Comparison of ENCODE assay signal across 28 mouse cellular contexts in genomic region chr11:109895952-109896530, GRCm38 (mm10).
DNase-seq lines count a peak whose midpoint lies in the region; ATAC-seq and TF ChIP-seq lines count a peak whose summit lies in the region.
"Had no signal": no experiment of that assay in that cellular context is flagged by ENCODE, and none has a peak within 500 bp of the region (broad histone marks: within the 10 kb centered on the region; RNA-seq: fewer than 3 reads in every experiment).

No protein-coding gene starts in this region.

- peaks cover 35% of the 10 kb centered on the region for H3K4me1 ChIP-seq in embryonic facial prominence, embryonic 13.5 days
- peaks cover 19% of the 10 kb centered on the region for H3K4me1 ChIP-seq in embryonic facial prominence, embryonic 10.5 days
- H3K4me1 ChIP-seq in heart, embryonic 15.5 days (replicated peaks) = no peaks in the 10 kb centered on the region
- H3K4me1 ChIP-seq in limb, embryonic 14.5 days (ENCODE audit: control insufficient read depth, insufficient read depth, low read length) = peaks cover 11% of the 10 kb centered on the region; the same call in 1 of the 2 replicates
- peaks cover 25% of the 10 kb centered on the region for H3K4me1 ChIP-seq in limb, embryonic 10.5 days
- H3K4me1 ChIP-seq: heart, embryonic 12.5 days; hindbrain, embryonic 13.5 days; liver, embryonic 12.5 days had no signal

- H3K4me3 ChIP-seq in embryonic facial prominence, embryonic 13.5 days = no peak overlapping the region
- no peak overlapping the region for H3K4me3 ChIP-seq in embryonic facial prominence, embryonic 10.5 days
- H3K4me3 ChIP-seq in heart, embryonic 15.5 days = no peak overlapping the region
- H3K4me3 ChIP-seq in limb, embryonic 14.5 days (replicated peaks; ENCODE audit: low read length) = no peak overlapping the region
- no peak overlapping the region for H3K4me3 ChIP-seq in limb, embryonic 10.5 days
- H3K4me3 ChIP-seq: heart, embryonic 12.5 days; hindbrain, embryonic 13.5 days; limb, embryonic 12.5 days; liver, embryonic 12.5 days had no signal

- H3K9me3 ChIP-seq in embryonic facial prominence, embryonic 13.5 days = no peaks in the 10 kb centered on the region
- no peaks in the 10 kb centered on the region for H3K9me3 ChIP-seq in embryonic facial prominence, embryonic 10.5 days
- H3K9me3 ChIP-seq in heart, embryonic 15.5 days (replicated peaks) = no peaks in the 10 kb centered on the region
- no peaks in the 10 kb centered on the region for H3K9me3 ChIP-seq in limb, embryonic 14.5 days (ENCODE audit: control insufficient read depth, low read length)
- H3K9me3 ChIP-seq in limb, embryonic 10.5 days (replicated peaks) = no peaks in the 10 kb centered on the region
- H3K9me3 ChIP-seq: hindbrain, embryonic 13.5 days; limb, embryonic 12.5 days; liver, embryonic 12.5 days had no signal

- H3K36me3 ChIP-seq in embryonic facial prominence, embryonic 13.5 days = no peaks in the 10 kb centered on the region
- no peaks in the 10 kb centered on the region for H3K36me3 ChIP-seq in embryonic facial prominence, embryonic 10.5 days (replicated peaks)
- no peaks in the 10 kb centered on the region for H3K36me3 ChIP-seq in heart, embryonic 15.5 days
- no peaks in the 10 kb centered on the region for H3K36me3 ChIP-seq in limb, embryonic 14.5 days (ENCODE audit: control insufficient read depth, insufficient read depth, low read length)
- H3K36me3 ChIP-seq in limb, embryonic 10.5 days = no peaks in the 10 kb centered on the region
- H3K36me3 ChIP-seq: G1E; heart, embryonic 12.5 days; hindbrain, embryonic 13.5 days; limb, embryonic 12.5 days; liver, embryonic 12.5 days had no signal

- intact Hi-C loops in heart, postnatal 14 days (cut with DNase I) = no loop called here

- TF ChIP-seq POLR2A in limb, embryonic 14.5 days (IDR thresholded peaks at IDR 0.05; ENCODE audit: borderline replicate concordance, extremely low read depth, insufficient read depth, insufficient read length) = no peak

- 54% methylated on average over 6 of the region's 6 CpGs for WGBS in embryonic facial prominence, embryonic 13.5 days
- 66% methylated on average over 6 of the region's 6 CpGs for WGBS in embryonic facial prominence, embryonic 10.5 days
- 63% methylated on average over 6 of the region's 6 CpGs for WGBS in heart, embryonic 15.5 days
- WGBS in limb, embryonic 14.5 days = 62% methylated on average over 6 of the region's 6 CpGs
- 77% methylated on average over 6 of the region's 6 CpGs for WGBS in limb, embryonic 10.5 days

- no peaks in the 10 kb centered on the region for H3K27me3 ChIP-seq in embryonic facial prominence, embryonic 13.5 days
- no peaks in the 10 kb centered on the region for H3K27me3 ChIP-seq in embryonic facial prominence, embryonic 10.5 days (replicated peaks; ENCODE audit: low read depth, poor library complexity, severe bottlenecking)
- H3K27me3 ChIP-seq in heart, embryonic 15.5 days = no peaks in the 10 kb centered on the region
- no peaks in the 10 kb centered on the region for H3K27me3 ChIP-seq in limb, embryonic 14.5 days (ENCODE audit: control insufficient read depth, insufficient read depth, low read length)
- no peaks in the 10 kb centered on the region for H3K27me3 ChIP-seq in limb, embryonic 10.5 days (ENCODE audit: low read depth, poor library complexity, severe bottlenecking)
- H3K27me3 ChIP-seq: heart, embryonic 12.5 days; hindbrain, embryonic 13.5 days; limb, embryonic 12.5 days; liver, embryonic 12.5 days had no signal

- DNase-seq in embryonic facial prominence, embryonic 10.5 days (ENCODE audit: low spot score) = no peak
- DNase-seq in heart, postnatal 14 days = no peak
- no peak for DNase-seq in limb, embryonic 14.5 days (ENCODE audit: low spot score)
- DNase-seq in limb, embryonic 10.5 days (ENCODE audit: low spot score) = no peak
- DNase-seq in frontal cortex, adult 2 months (ENCODE audit: extremely low spot score in 1 of 2, low spot score in 1 of 2) = no peak
- no peak for DNase-seq in layer of hippocampus, adult 18-20 months (ENCODE audit: low spot score in 2 of 2)
- DNase-seq: adrenal gland, postnatal 14 days; cerebellum, adult 11 months; cerebellum, adult 9-10 months; heart, postnatal 36 days; layer of hippocampus, adult 9-11 months; liver, postnatal 0 days; lung, postnatal 36 days; right cerebral cortex, adult 18-20 months; thymus, adult 18-20 months; thymus, postnatal 25 days had no signal

- no peak overlapping the region for H3K9ac ChIP-seq in embryonic facial prominence, embryonic 13.5 days
- H3K9ac ChIP-seq in heart, embryonic 15.5 days = no peak overlapping the region
- no peak overlapping the region for H3K9ac ChIP-seq in limb, embryonic 14.5 days (ENCODE audit: low read depth, low read length, severe bottlenecking)
- H3K9ac ChIP-seq: heart, embryonic 12.5 days; hindbrain, embryonic 13.5 days; limb, embryonic 12.5 days; liver, embryonic 12.5 days; liver, postnatal 0 days had no signal

- no peak for ATAC-seq in embryonic facial prominence, embryonic 13.5 days (ENCODE audit: insufficient number of reproducible peaks, insufficient read depth, low FRiP score, low TSS enrichment, low read depth)
- no peak for ATAC-seq in heart, embryonic 15.5 days (replicated peaks; ENCODE audit: insufficient number of reproducible peaks, insufficient read depth, low FRiP score, low read depth)
- ATAC-seq in limb, embryonic 14.5 days (ENCODE audit: low FRiP score, low read depth) = no peak
- ATAC-seq: forebrain, embryonic 14.5 days; intestine, embryonic 16.5 days; liver, embryonic 12.5 days; liver, postnatal 0 days; midbrain, embryonic 16.5 days had no signal

- H3K4me2 ChIP-seq in embryonic facial prominence, embryonic 13.5 days = no peak overlapping the region
- no peak overlapping the region for H3K4me2 ChIP-seq in heart, embryonic 15.5 days
- H3K4me2 ChIP-seq in limb, embryonic 14.5 days (replicated peaks; ENCODE audit: low read depth, low read length, severe bottlenecking) = no peak overlapping the region
- H3K4me2 ChIP-seq: heart, embryonic 12.5 days; hindbrain, embryonic 13.5 days; limb, embryonic 12.5 days; liver, embryonic 12.5 days; midbrain, embryonic 11.5 days had no signal

- peak overlapping the region; percentile 61; the same call in 1 of the 2 replicates for H3K27ac ChIP-seq in embryonic facial prominence, embryonic 13.5 days
- H3K27ac ChIP-seq in embryonic facial prominence, embryonic 10.5 days (replicated peaks) = no peak overlapping the region
- 0 out of 2 replicates have a peak overlapping the region, but pooled peaks have one; percentile 13 for H3K27ac ChIP-seq in heart, embryonic 15.5 days
- H3K27ac ChIP-seq in limb, embryonic 14.5 days (replicated peaks; ENCODE audit: low read depth, low read length) = 0 out of 2 replicates have a peak overlapping the region, but pooled peaks have one; percentile 33
- H3K27ac ChIP-seq in limb, embryonic 10.5 days = no peak overlapping the region
- H3K27ac ChIP-seq: hindbrain, embryonic 13.5 days; liver, embryonic 12.5 days; stomach, postnatal 0 days had no signal

Comparison
In these comparisons a context has a peak if more than half of its experiments do, and no peak if none do; other contexts are left out.
1. H3K27ac ChIP-seq: peak in embryonic facial prominence, embryonic 13.5 days (single experiment), heart, embryonic 15.5 days (single experiment) and limb, embryonic 14.5 days (single experiment); none in embryonic facial prominence, embryonic 10.5 days (single experiment) and limb, embryonic 10.5 days (single experiment).